Mouse (Mus musculus) hindbrain, postnatal 0 days (tissue): ENCODE results near the gene Plcl2. TPM values are rescaled to one million over a fixed set of nuclear protein-coding genes. Genes with fewer than 3 reads are reported as not detected.
A peak's percentile ranks its signal among the peaks of the same experiment; 100 is the strongest.

Experiments
- ATAC-seq: fragments of 200-750 bp; cut with Nextera tagmentation; 2 replicates; pipeline ENCODE4 v1.8.0; 2017; ENCODE audit warnings: mild to moderate bottlenecking, moderate TSS enrichment, moderate library complexity
- DNase-seq: peaks from one replicate; pipeline ENCODE4 v3.0.0-alpha.2; 2015; ENCODE audit warnings: low spot score
- H3K27ac ChIP-seq: fragments of 300-500 bp; sonication (generic); 2 replicates; pipeline ENCODE4 v1.5.1; 2014; ENCODE audit warnings: mild to moderate bottlenecking
- H3K27me3 ChIP-seq: fragments of 300-500 bp; sonication (generic); 2 replicates; pipeline ENCODE4 v1.6.1; 2014; ENCODE audit warnings: low read length, mixed read lengths; ENCODE audit not compliant: insufficient read depth
- H3K36me3 ChIP-seq: fragments of 300-500 bp; sonication (generic); 2 replicates; pipeline ENCODE4 v1.6.1; 2014; ENCODE audit warnings: low read length, mixed read lengths; ENCODE audit not compliant: insufficient read depth
- H3K4me1 ChIP-seq: fragments of 300-500 bp; sonication (generic); 2 replicates; pipeline ENCODE4 v1.6.1; 2014; ENCODE audit warnings: antibody characterized with exemption, low read length, mixed read lengths; ENCODE audit not compliant: insufficient read depth
- H3K4me2 ChIP-seq: fragments of 300-500 bp; sonication (generic); 2 replicates; pipeline ENCODE4 v1.6.1; 2014; ENCODE audit warnings: low read depth, mild to moderate bottlenecking, low read length, moderate library complexity, mixed read lengths
- H3K4me3 ChIP-seq: fragments of 300-500 bp; sonication (generic); 2 replicates; pipeline ENCODE4 v1.5.1; 2014; ENCODE audit warnings: low read length
- H3K9ac ChIP-seq: fragments of 300-500 bp; sonication (generic); replicated peaks from 2 replicates; pipeline ENCODE4 v1.6.1; 2014; ENCODE audit warnings: mild to moderate bottlenecking, low read length, moderate library complexity, mixed read lengths
- H3K9me3 ChIP-seq: fragments of 300-500 bp; sonication (generic); 2 replicates; pipeline ENCODE4 v1.6.1; 2016; ENCODE audit warnings: low read length, mixed read lengths
- CTCF ChIP-seq: IDR thresholded peaks from 2 replicates; pipeline ENCODE4 v1.5.1; 2016; ENCODE audit warnings: antibody characterized with exemption, control low read depth, low read depth
- WGBS: fragments of 180-500 bp; shearing (Covaris S2); extraction: QIAGEN DNeasy Blood & Tissue Kit; methylation state at CpG from one replicate; pipeline ENCODE4 v1.1.7; 2014; 5-methylcytosine and 5-hydroxymethylcytosine counted together
- polyA plus RNA-seq: library from polyadenylated mRNA; unstranded; fragments of >200 nt; fragmentation: Nextera tagmentation; extraction: Ambion mirVana; gene quantifications from 2 replicates; pipeline ENCODE4 v1.2.1, GENCODE M21; 2015
- total RNA-seq: library from RNA; depleted of rRNA; stranded (reverse); fragments of >200 nt; gene quantifications from 2 replicates; pipeline ENCODE4 v1.2.3, GENCODE M21; 2014

The Plcl2 gene
- total and polyA plus RNA-seq, 2 experiments from 2014 or later: 8.3 to 41.2 TPM

GRCm38 (mm10) chr17:50668681-50669208 is 159.5 kb downstream of the Plcl2 start:
- Histone ChIP-seq H3K36me3 (no peaks in the 10 kb centered on the region), H3K27me3 (no peaks in the 10 kb centered on the region), H3K9ac (no peak overlapping the region), H3K4me3 (no peak overlapping the region), H3K4me2 (no peak overlapping the region), H3K4me1 (no peaks in the 10 kb centered on the region), H3K27ac (no peak overlapping the region), H3K9me3 (no peaks in the 10 kb centered on the region)
- DNase-seq (peak; percentile 31), ATAC-seq (0 out of 2 replicates have a peak, but pooled peaks have one; percentile 15)
- WGBS: 73% methylated on average over 4 of the region's 4 CpGs
- TF ChIP-seq CTCF: no peak

GRCm38 (mm10) chr17:50671416-50671815 is 162.2 kb downstream of the Plcl2 start:
- whole genome bisulfite sequencing: 50% methylated on average over 5 of the region's 5 CpGs

DNA sequence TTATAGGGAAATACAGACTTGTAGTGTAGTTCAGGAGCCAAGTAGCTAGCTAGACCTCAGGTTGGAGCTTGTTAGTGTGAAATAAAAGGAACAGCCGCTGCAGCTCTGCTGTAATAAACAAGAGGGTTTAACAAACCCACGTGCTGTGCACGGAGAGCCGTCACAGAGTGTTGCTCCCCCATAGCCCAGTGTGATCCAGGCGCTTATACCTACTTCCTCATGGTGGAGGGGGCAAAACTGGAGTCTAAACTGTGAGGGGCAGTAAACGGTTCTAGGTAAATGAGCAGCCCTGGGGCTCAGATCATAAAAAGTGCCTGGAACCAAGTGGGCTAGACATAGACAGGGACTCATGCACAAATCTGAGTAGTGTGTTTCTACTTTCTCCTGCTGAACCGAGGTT is 165.4 kb downstream of the Plcl2 start:
- Histone ChIP-seq H3K9me3 (no peaks in the 10 kb centered on the region), H3K4me3 (no peak overlapping the region), H3K27ac (no peak overlapping the region), H3K4me2 (no peak overlapping the region), H3K4me1 (0 out of 2 replicates have a peak, but pooled peaks cover 4% of the 10 kb centered on the region), H3K36me3 (no peaks in the 10 kb centered on the region), H3K27me3 (no peaks in the 10 kb centered on the region), H3K9ac (no peak overlapping the region)
- TF ChIP-seq CTCF: no peak
- 89% methylated on average over 7 of the region's 7 CpGs for WGBS
- ATAC-seq (no peak), DNase-seq (no peak)

More at GRCm38 (mm10) chr17:50671416-50671815, 162.2 kb downstream of the Plcl2 start:
- H3K9ac ChIP-seq: no peak overlapping the region
- no peak overlapping the region for H3K4me2 ChIP-seq
- H3K27ac ChIP-seq: no peak overlapping the region
- H3K27me3 ChIP-seq: no peaks in the 10 kb centered on the region
- no peak overlapping the region for H3K4me3 ChIP-seq
- H3K36me3 ChIP-seq: no peaks in the 10 kb centered on the region
- ATAC-seq: no peak; the same call in 1 of the 2 replicates
- H3K9me3 ChIP-seq: no peaks in the 10 kb centered on the region
- DNase-seq: peak; percentile 34
- TF ChIP-seq CTCF: no peak
- no peaks in the 10 kb centered on the region for H3K4me1 ChIP-seq

- no peak overlapping the region for H3K27ac ChIP-seq
- H3K4me2 ChIP-seq: no peak overlapping the region
- H3K4me3 ChIP-seq: no peak overlapping the region
- H3K27me3 ChIP-seq: no peaks in the 10 kb centered on the region
- no peak overlapping the region for H3K9ac ChIP-seq
- no peak for ATAC-seq
- TF ChIP-seq CTCF: no peak
- H3K36me3 ChIP-seq: no peaks in the 10 kb centered on the region
- H3K9me3 ChIP-seq: no peaks in the 10 kb centered on the region
- DNase-seq: no peak
- H3K4me1 ChIP-seq: 0 out of 2 replicates have a peak, but pooled peaks cover 4% of the 10 kb centered on the region
- WGBS: 90% methylated on average over 11 of the region's 11 CpGs
Measured at GRCm38 (mm10) chr17:50675231-50675630, 166.0 kb downstream of the Plcl2 start.

DNA sequence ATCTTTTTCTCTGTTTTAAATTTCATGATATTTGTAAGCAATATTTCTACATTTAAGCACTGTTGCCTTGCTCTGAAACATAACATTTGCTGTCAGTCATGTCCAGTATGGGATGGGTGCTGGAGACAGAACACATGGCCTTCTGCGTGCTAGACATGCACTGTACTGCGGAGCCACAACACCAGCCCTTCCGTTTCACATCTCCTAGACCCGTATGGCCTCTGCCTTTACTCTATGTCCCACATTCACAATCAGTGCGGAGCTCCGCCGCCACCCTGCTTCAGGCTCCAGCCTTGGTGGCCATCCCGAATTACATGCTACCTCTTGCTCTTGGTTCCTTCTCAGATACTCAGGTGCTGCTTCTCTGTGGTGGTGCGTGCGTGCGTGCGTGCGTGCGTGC is 168.1 kb downstream of the Plcl2 start:
- TF ChIP-seq CTCF: no peak
- no peak overlapping the region for H3K27ac ChIP-seq
- H3K4me3 ChIP-seq: no peak overlapping the region
- H3K9me3 ChIP-seq: no peaks in the 10 kb centered on the region
- H3K27me3 ChIP-seq: no peaks in the 10 kb centered on the region
- DNase-seq (no peak), ATAC-seq (no peak)
- H3K36me3 ChIP-seq: no peaks in the 10 kb centered on the region
- H3K4me2 ChIP-seq: no peak overlapping the region
- 96% methylated on average over 14 of the region's 14 CpGs for WGBS
- 0 out of 2 replicates have a peak, but pooled peaks cover 4% of the 10 kb centered on the region for H3K4me1 ChIP-seq
- no peak overlapping the region for H3K9ac ChIP-seq

- peak; percentile 54 for DNase-seq
- 53% methylated on average over 10 of the region's 10 CpGs for WGBS
Measured at GRCm38 (mm10) chr17:50677978-50678712, 168.9 kb downstream of the Plcl2 start.

More at GRCm38 (mm10) chr17:50677978-50678712, 168.9 kb downstream of the Plcl2 start:
- Histone ChIP-seq H3K9me3 (no peaks in the 10 kb centered on the region), H3K27me3 (no peaks in the 10 kb centered on the region), H3K36me3 (no peaks in the 10 kb centered on the region), H3K4me3 (no peak overlapping the region), H3K4me2 (no peak overlapping the region), H3K9ac (no peak overlapping the region), H3K4me1 (0 out of 2 replicates have a peak, but pooled peaks cover 4% of the 10 kb centered on the region), H3K27ac (peak overlapping the region; percentile 37; the same call in 1 of the 2 replicates)
- ATAC-seq: peak; percentile 62
- no peak for TF ChIP-seq CTCF
